Mouse (Mus musculus) frontal cortex, postnatal 14 days (tissue): ENCODE measurements at regions not wholly inside any gene's neighbourhood (a gene's known extent, or its start where the extent isn't known, plus 50 kb on each side); places are given as distances from the start of the nearest gene placed in this dataset.
A peak's percentile ranks its signal among the peaks of the same experiment; 100 is the strongest.

Source experiments
- DNase-seq, 2 experiments: peaks; one replicate each; pipeline ENCODE4 v3.0.0; 2022; ENCODE audit warnings: low spot score in 2 of 2

DNA sequence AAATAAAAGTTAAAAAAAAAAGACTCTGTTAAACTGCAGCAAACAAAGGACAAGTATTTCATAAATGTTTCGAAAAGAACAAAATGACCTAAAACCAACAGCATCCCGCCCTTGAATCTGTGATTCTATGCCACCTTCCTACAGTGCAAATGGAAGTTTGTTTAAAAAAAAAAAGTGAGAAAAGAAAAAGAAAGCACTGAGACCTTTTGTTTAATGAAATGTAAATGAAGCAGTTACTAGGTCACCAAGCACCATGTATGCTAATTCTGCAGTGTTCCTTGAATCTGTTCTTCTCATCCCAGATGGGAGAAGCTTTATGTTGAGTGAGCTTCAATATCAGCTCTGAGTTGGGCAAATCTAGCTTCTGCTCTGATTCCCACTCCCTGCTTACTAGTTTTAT is 64.8 kb downstream of the Dnajb9 start:
- no peak for DNase-seq

DNA sequence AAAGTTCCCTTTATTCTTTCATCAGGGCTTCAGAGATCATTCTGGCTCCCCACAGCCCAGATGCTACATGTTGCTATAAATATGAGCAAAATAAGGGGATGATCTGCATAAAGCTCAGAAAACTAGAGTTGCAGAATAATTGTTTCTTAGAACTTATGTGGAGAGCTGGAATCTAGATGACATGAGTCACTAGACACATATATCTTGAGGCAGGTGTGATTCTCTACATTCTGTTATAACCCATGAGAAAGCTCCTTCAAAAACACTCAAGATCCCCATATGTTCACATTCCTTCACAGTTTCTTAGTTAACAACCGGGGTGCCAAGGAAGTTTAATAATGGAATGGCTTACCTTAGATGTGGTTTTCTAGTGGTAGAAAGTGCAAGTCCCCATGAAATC is 71.1 kb downstream of the Dnajb9 start:
- no peak for DNase-seq

DNA sequence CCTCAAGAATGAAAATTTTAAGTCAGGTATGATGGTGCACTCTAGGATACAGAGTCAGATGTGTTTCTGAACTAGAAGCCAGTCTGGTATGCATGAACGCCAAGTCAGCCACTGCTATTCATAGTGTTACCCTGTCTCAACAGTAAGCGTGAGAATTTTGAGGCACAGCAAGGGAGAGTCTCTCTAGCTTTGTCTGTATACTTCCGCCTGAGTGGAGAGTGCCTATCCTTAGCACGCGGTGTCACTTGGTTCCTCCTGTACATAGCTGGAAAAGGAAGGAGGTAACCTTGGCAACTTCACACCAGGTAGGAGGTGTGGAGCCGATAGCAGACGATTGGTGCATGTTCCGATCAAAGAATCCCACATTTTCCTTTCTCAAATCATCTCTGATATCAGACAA is 81.3 kb downstream of the Dnajb9 start:
- no peak for DNase-seq

DNA sequence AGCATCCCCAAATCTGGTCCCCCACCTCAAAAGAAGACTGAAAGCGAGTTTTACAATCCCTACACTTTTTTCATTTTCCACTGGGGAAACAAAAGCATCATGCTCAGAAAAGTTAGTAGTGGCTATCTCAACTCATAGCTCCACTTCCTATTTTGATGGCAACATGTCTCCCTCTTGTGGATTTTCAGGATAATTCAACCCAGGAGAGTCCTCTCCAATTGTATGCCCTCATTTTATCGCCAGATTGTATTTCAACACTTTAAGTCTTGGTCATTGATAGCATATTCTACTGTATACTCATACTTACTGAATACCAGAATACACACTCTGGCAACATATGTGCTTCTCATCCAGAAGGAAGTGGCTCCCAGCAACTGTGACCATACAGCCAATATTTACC is 105.0 kb downstream of the Dnajb9 start:
- DNase-seq, result no peak

DNA sequence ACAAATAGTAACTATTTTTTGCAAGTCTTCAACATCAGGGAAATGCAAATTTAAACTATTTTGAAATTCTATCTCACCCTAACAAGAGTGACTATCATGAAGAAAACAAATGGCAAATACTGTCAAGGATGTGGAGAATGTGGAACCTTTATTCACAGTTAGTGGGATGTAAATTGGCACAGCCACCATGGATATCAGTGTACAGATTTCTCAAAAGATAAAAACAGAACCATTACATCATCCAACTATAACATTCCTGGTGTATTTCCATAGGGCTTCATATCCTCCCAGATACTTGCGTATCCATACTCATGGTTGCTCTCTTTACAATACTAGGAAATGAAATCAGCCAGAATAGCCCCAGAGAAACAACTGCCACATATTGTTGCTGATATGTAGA is 110.9 kb downstream of the Dnajb9 start:
- DNase-seq, result no peak

DNA sequence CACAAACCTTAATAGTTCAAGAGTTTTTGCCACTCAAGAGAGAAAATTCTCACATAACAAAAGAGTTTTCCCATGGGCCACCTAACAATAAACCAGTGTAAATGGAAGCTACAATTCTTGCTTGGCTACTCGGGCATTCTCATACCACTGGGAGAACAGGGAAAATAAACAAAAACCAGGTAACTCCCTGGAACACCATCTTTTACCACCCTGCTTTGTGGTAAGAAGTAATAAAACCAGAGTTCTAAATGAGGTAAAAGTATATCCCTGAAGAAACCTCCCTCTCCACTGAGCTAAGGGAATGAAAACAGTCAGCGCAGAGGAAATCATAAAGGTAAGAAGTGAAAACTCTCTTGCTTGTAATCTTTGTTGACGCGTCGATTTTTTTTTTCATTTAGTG is 138.4 kb downstream of the Dnajb9 start:
- no peak for DNase-seq

DNA sequence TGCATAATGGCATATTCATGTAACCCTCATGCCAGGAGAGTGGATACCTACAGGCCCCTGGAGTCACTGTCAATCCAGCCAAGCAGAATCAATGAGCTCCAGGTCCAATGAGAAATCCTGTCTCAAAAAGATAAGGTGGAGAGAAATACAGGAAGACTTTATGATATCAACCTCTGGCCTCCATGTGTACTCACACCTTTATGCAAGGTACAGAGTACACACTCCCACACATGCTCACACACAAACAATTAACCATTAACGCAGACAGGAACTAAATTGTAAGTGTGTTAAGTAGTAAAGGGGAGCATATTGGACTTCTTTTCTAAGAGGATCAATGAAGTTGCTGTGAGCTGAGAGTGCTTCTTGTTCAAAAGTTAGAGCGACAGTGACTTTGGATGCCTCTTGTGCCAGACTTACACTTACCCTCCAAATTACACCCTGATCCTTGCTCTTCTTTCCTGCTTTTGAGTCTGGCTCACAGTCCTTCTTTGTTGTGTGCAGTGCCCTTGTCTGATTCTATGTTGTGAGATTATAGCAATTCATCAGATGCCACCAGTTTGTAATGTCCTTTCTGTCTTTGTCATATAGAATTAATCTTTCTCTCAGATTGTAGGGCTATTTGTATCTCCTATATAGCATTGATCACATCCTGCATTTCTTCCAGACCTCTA is 153.5 kb downstream of the Dnajb9 start:
- DNase-seq, result no peak

DNA sequence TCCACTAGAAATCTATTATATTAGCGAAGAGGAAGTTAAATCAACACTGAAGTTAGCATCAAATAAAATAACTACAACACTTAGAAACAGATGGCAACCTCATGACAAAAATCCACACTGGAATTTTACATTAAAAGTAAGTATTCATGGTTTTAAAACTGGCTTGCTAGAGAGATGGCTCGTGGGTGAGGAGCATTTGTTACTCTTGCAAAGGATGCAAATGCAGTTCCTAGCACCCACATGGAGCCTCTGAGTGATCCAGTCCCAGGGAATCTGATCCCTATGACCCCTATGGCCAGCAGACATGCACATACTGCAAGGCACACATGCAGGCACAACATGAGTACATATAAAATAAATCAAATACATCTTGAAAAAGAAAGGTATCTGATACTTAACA is 164.3 kb downstream of the Dnajb9 start:
- DNase-seq, result no peak

DNA sequence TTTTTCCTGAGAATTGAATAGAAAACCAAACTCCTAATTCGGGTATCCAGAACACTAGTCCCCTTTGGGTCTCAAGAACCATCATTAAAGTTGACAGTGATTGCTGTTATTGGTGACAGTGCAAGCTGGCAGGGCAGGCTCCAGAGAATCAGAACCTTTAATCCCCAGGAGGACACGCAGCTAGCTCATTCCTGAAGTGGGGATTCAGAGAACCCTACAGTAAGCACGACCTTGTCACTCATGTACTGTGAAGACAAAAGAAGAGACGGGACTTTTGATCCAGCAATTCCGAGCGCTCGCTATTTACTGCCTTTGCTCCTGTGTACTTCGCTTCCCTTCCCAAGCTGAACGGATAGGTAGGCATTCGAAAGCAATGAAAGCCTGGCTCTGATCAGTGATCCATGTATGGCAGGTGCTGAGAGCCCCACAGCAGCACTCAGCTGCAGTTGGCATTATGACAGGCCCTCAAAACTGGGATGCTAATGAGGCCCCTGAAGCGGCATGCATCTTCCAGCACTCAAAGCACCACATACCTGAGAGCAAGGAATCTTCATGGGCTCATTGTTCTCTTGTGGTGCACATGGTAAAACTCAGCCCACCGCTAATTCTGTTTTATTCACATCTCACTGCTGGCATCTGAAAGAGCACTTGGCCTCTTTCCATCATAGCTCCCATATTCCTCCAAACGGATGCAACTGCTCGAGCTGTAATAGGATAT is 165.6 kb downstream of the Dnajb9 start:
- peak in 1 of 2 experiments; percentile 8 for DNase-seq

DNA sequence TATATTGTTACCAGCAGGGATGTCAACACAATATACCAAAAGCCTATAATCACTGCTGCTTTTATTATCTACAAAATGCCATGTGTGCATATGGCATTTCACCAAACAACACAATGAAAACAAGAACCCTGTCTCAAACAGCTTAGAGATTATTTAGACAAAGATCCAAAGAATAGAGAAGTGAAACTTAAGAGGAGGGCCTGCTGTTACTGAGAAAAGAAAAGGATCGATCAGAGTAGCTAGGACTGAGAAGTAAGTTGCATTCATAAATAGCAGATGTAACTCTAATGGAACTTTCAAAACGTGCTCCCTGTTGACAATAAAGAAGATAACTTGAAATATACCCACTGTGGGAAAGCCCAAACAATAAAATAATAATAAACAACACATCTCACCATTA is 203.3 kb downstream of the Dnajb9 start:
- DNase-seq, result no peak

DNA sequence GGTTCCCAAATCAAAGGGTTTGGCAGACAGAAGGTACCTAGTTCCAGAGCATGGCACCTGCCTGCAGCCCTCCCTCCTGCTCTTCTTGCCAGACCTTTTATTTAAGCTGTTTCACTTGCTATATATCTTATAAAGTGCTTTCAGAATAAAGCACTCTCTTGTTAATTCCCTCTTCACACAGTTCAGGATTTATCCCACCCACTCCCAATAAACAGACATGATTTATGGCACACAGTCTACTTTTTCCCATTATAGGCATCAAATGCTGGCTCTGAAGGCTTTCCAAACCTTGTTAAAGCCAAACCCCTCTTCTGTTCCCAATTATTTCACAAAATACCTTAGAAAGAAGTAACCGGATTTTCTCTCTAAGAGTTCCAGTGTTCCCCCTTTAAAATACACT is 226.6 kb downstream of the Dnajb9 start:
- no peak for DNase-seq

DNA sequence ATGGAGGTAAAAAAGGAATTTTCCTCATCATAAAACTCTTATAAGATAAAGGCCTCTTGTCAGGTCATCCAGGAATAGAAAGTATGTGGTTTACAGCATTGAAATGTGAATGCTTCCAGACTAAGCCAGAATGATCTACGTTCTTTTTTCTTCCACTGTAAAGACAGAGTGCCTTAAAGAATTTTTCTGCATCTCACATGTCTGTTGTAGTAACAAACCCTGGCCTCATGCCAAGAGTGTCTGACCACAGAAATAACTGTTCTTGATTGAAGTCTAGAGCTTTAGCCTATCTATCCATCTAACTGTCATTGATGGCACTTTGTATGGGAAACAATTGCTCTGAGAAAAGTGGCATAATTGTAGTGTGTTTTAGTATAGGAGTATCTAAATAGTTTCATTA is 246.2 kb downstream of the Dnajb9 start:
- no peak for DNase-seq

DNA sequence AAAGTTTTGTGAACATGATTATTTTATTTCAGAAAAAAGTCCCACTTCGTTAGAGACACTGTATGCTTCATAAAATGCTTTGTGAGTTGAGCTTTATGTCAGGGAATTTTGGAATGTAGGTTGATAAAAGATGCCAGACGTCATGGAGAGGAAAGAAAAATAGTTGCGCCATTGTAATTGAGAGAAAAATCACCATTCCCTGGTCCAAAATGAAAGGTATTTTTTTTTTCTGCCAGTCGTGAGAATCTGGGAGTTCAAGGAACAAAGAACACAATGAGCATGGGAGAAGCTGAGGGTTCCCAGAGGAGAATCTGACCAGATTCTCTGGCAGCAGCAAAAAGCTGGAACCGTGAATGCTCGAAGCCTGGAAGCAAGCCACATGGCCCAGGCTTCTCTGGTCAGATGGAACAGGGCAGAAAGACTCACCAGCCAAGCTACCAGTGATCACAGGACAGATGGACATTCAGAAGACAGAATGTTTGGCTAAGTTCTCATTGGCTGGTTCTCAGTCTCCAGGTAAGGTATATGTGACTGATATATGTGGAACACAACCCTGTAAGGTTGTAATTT is 247.5 kb downstream of the Dnajb9 start:
- peak; percentile 4 to 6 for DNase-seq

DNA sequence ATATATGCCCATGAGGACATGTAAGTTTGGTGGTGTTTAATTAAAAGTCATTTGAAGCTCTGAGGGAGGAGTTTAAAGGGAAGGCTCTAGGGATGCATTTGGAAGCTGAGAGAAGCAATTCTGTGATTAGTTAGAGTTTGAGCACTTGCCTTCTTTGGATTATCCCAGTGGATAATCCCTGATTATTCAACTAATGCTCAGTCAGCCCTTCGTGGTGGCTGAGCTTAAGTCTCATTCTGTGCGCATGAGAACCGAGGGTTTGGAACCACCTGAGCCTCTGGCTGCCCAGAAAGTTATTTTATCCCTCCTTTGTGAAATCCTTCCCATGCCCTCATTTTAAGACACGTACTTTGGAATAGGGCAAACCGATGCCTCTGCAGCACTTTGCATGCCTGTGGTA is 285.9 kb downstream of the Dnajb9 start:
- no peak for DNase-seq

DNA sequence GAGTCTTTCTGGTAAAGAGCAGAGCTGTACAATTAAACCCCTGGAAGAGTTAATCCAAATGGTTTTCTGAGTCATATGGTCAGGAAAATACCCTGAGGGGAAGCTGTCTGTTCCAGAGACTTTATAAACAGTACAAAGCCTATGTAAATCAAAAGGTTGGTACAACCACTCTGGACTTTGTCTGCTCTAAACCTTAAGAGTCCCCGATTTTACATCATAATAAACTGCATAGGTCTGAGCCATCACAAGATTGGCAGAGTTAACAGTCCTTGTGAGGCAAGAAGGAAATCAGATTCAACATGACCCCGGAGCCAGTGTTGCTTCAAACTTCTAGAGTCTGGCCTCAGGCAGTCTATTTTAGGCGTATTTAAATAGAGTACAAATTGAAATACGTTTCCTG is 289.7 kb downstream of the Dnajb9 start:
- DNase-seq, result no peak

DNA sequence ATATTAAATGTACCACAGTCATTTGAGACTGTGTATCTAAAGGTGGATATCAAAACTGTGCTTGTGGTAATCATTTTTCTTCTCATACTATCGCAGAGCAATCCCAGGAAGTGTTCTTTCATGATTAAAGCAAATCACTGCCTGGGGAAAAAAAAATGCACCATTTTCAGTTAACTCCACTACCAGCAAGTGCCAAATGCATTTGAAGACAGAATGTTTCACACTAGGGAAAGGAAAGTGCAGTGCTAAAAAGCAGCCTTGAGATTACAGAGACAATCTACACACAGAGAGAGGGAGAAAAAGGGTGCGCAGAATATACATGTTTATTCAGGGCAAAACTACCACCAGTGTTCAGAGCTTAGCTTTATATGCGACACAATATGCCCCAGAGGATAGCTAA is 291.0 kb downstream of the Dnajb9 start:
- no peak for DNase-seq

DNA sequence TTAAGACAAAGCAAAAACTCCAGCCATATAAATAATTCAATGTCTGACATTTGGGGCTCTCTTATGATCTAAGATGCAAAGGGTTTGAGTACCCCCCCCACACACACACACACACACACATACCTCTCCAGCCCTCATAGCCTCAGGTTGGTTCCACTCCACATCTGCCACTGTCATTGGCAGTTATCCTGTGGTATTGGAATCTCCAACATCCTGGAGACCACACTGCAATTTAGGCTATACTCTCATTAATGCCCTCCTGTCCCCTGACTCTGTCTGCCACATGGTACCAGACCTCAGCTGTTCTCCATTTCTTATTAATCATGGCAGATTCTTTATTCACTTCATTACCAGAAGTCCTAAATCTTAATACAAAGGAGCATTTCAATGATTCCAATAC is 293.3 kb downstream of the Dnajb9 start:
- no peak for DNase-seq

DNA sequence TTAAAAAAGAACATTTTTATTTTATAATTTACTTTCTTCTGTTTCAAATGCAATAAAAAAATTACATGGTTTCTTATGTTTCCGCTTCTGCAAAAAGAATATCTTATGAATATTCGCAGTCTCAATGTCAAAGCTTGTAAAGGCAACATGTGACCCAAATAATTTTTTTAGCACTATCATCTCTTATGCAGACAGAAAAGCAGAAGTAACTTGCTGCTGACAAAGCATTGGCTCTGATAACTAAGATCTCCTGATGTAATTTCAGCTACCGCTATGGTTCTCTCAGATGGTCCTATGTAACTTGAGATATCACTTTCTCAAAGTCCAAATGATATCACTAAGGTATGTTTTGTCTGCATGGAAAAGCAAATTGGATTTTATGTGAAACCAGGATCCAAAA is 310.9 kb downstream of the Dnajb9 start:
- no peak for DNase-seq

DNA sequence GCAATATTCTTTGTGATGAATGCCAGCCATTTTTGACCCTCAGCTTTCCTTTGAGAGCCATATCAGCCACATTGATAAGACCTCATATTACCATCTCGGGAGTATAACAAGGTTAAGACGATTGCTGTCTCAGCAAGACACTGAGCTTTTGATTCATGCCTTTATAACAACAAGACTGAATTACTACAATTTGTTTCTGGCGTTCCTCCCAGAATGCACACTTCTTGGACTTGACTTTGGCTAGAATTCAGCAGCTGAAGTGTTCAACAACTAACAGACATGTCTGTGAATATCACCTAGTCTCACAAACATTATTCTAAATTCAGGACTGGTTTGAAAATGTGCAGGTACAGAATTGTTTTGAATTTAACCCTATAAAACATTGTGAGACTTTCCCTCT is 324.5 kb downstream of the Dnajb9 start:
- DNase-seq, result no peak

DNA sequence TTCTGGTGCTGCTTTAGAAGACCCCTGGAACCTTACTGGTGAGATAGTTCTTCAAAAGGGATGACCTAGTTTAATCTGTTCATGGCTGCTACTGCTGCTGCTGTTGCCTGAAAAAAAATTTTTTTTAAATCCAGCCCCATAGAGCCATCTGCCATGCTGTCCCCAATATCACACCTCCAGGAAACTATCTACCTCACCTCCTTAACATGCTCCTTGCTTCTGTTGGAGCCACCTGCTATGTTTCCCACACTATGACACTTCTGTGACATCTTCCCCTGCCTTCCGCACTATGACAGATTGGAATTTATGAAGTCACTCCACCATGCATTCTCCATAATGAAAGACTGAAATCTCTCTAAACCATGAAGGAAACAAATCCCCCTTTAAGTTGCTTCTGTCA is 349.6 kb downstream of the Dnajb9 start:
- DNase-seq, result no peak

DNA sequence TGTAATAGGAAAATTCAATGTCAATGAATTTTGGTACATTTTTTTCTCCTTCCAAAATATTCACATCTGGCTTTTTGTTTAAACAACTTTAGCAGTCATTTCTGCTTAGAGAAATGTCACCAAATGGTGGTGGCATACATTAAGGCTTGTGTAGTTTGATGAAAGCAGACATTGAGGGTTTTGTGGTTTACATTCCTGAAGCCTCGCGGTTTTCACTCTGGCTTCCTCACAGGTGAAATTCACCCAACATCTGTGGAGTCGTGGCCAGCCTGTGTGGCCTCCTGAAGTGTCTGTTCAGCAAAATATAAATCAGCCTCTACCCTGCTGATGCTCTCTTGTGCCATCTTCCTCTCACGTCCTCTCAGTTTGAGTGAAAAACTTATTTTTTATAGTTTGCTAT is 353.8 kb downstream of the Dnajb9 start:
- no peak for DNase-seq

DNA sequence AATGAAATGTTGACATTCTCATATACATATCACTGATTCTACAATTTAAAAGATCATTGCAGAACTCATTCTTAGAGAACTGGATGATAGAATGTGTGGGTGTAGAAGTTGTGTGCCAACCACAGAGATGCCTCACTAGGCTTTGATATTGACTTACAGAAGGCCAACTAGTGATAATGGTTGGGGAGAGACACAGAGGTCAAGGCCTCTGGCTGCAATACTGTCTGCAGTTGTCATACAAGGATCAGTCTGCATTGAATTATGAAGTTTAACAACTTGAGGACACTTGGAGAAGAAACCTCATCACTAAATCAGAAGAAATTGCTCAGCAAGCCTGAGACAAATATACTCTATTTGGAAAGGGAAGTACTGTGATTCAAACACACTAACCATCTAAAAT is 357.9 kb downstream of the Dnajb9 start:
- no peak for DNase-seq

DNA sequence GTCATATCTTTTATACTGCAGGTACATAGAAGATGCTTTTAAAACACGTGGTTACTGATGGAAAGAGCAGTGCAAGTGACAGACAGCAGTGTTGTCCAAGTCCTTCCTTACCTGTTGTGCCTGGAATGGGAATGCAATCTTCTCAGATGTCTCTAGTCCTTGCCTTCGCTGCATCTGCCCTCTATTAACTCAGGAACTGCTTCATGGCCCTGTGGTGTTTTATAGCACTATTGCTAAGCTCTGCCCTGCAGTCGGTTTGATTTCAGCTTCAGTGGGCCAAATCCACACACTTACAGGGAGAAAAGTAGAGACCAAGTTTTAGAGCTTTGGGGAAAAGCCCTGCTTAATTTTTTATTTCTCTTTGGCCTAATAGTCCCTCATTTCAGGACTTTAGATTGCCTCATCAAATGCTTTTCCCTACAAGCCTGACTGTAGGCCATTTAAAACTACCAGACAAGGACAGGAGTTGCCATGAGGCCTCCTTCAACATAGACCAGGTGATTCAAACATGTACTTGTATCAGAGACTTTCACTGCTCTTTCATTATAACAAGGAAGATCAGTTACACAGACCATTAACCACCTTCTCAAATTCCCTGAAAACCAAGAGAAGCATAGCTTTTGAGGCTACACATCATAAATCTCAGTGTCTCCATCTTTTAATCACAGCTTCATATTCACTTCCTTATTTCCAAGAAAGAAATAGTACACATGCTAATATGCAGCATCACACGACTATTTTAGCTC is 358.7 kb downstream of the Dnajb9 start:
- no peak for DNase-seq
